Mouse (Mus musculus) lung, postnatal 4 days (tissue): ENCODE measurements at regions not wholly inside any gene's neighbourhood (a gene's known extent, or its start where the extent isn't known, plus 50 kb on each side); places are given as distances from the start of the nearest gene placed in this dataset.

Experiments
- DNase-seq, 2 experiments: peaks; one replicate each; pipeline ENCODE4 v3.0.0; 2021

- peak in 1 of 2 experiments; percentile 30 for DNase-seq
Observed at GRCm38 (mm10) chr13:59314419-59314818, 270.6 kb downstream of the Agtpbp1 start.

GRCm38 (mm10) chr13:59313725-59314330 lies 271.2 kb downstream of the Agtpbp1 start:
- no peak for DNase-seq

GRCm38 (mm10) chr13:59292905-59293304 lies 292.1 kb downstream of the Agtpbp1 start:
- no peak for DNase-seq

- DNase-seq: peak in 1 of 2 experiments; percentile 5
Observed at GRCm38 (mm10) chr13:59289127-59289526, 295.9 kb downstream of the Agtpbp1 start.

- no peak for DNase-seq
Observed at GRCm38 (mm10) chr13:59281199-59281598, 303.8 kb downstream of the Agtpbp1 start.

- DNase-seq: no peak
Observed at GRCm38 (mm10) chr13:59279136-59279535, 305.9 kb downstream of the Agtpbp1 start.

GRCm38 (mm10) chr13:59271661-59272060 lies 313.4 kb downstream of the Agtpbp1 start:
- DNase-seq: no peak

- DNase-seq: no peak
Observed at GRCm38 (mm10) chr13:59266854-59267253, 318.2 kb downstream of the Agtpbp1 start.

GRCm38 (mm10) chr13:59264126-59264525 lies 320.9 kb downstream of the Agtpbp1 start:
- DNase-seq: no peak

- no peak for DNase-seq
Observed at GRCm38 (mm10) chr13:59261924-59262323, 323.1 kb downstream of the Agtpbp1 start.

GRCm38 (mm10) chr13:59255798-59256435 lies 329.1 kb downstream of the Agtpbp1 start:
- no peak for DNase-seq

GRCm38 (mm10) chr13:59253667-59254558 lies 331.1 kb downstream of the Agtpbp1 start:
- DNase-seq: no peak

- no peak for DNase-seq
Observed at GRCm38 (mm10) chr13:59251252-59252006, 333.6 kb downstream of the Agtpbp1 start.

GRCm38 (mm10) chr13:59248411-59248810 lies 336.6 kb downstream of the Agtpbp1 start:
- no peak for DNase-seq

GRCm38 (mm10) chr13:59246984-59247537 lies 338.0 kb downstream of the Agtpbp1 start:
- DNase-seq: no peak

GRCm38 (mm10) chr13:59246070-59246469 lies 339.0 kb downstream of the Agtpbp1 start:
- no peak for DNase-seq

- no peak for DNase-seq
Observed at GRCm38 (mm10) chr13:59244622-59245021, 340.4 kb downstream of the Agtpbp1 start.

- no peak for DNase-seq
Observed at GRCm38 (mm10) chr13:59242671-59243070, 342.4 kb downstream of the Agtpbp1 start.

GRCm38 (mm10) chr13:59238696-59239095 lies 346.3 kb downstream of the Agtpbp1 start:
- no peak for DNase-seq

GRCm38 (mm10) chr13:59235836-59236235 lies 349.2 kb downstream of the Agtpbp1 start:
- DNase-seq: no peak

GRCm38 (mm10) chr13:59229111-59229541 lies 355.9 kb downstream of the Agtpbp1 start:
- no peak for DNase-seq

GRCm38 (mm10) chr13:59228059-59228830 lies 356.8 kb downstream of the Agtpbp1 start:
- peak; percentile 74 to 85 for DNase-seq
